Mouse (Mus musculus) neural tube, embryonic 12.5 days (tissue): ENCODE data around the gene Sik3. TPM values are rescaled to one million over a fixed set of nuclear protein-coding genes. Genes with fewer than 3 reads are reported as not detected.
"Not testable (repeated sequence)": the region's sequence is repeated elsewhere in the genome, so short reads cannot be mapped to it uniquely, and the experiment has no call there.

ENCODE experiments used
- ATAC-seq: fragments of 200-750 bp; cut with Nextera tagmentation; 2 replicates; pipeline ENCODE4 v1.8.0; 2017; ENCODE audit warnings: low read depth, mild to moderate bottlenecking, moderate TSS enrichment, moderate library complexity; ENCODE audit not compliant: low FRiP score
- H3K27ac ChIP-seq: fragments of 300-500 bp; sonication (generic); 2 replicates; pipeline ENCODE4 v1.5.1; 2016
- H3K27me3 ChIP-seq: fragments of 300-500 bp; sonication (generic); replicated peaks from 2 replicates; pipeline ENCODE4 v1.6.1; 2016; ENCODE audit warnings: mild to moderate bottlenecking
- H3K36me3 ChIP-seq: fragments of 300-500 bp; sonication (generic); 2 replicates; pipeline ENCODE4 v1.6.1; 2016; ENCODE audit warnings: mild to moderate bottlenecking
- H3K4me1 ChIP-seq: fragments of 300-500 bp; sonication (generic); 2 replicates; pipeline ENCODE4 v1.6.1; 2016
- H3K4me2 ChIP-seq: fragments of 300-500 bp; sonication (generic); replicated peaks from 2 replicates; pipeline ENCODE4 v1.6.1; 2016; ENCODE audit warnings: mild to moderate bottlenecking
- H3K4me3 ChIP-seq: fragments of 300-500 bp; sonication (generic); 2 replicates; pipeline ENCODE4 v1.5.1; 2016
- H3K9ac ChIP-seq: fragments of 300-500 bp; sonication (generic); 2 replicates; pipeline ENCODE4 v1.6.1; 2016; ENCODE audit warnings: mild to moderate bottlenecking
- H3K9me3 ChIP-seq: fragments of 300-500 bp; sonication (generic); 2 replicates; pipeline ENCODE4 v1.6.1; 2016; ENCODE audit warnings: mild to moderate bottlenecking
- WGBS: fragments of 180-500 bp; shearing (Covaris S2); methylation state at CpG from one replicate; pipeline ENCODE4 v1.1.7; 2016; 5-methylcytosine and 5-hydroxymethylcytosine counted together
- polyA plus RNA-seq: library from polyadenylated mRNA; unstranded; fragments of >200 nt; fragmentation: Nextera tagmentation; extraction: Ambion mirVana; gene quantifications from 2 replicates; pipeline ENCODE4 v1.2.1, GENCODE M21; 2016

Sik3 gene
- polyA plus RNA-seq, 1 experiment from 2014 or later: 13.2 TPM

GRCm38 (mm10) chr9:46067691-46068090, 55.1 kb downstream of the Sik3 start:
- no peak overlapping the region for H3K4me2 ChIP-seq
- 65% methylated on average over 7 of the region's 7 CpGs for WGBS
- no peak overlapping the region for H3K9ac ChIP-seq
- no peaks in the 10 kb centered on the region for H3K36me3 ChIP-seq
- ATAC-seq: no peak
- no peak overlapping the region for H3K4me3 ChIP-seq
- H3K4me1 ChIP-seq: peaks cover 14% of the 10 kb centered on the region
- no peaks in the 10 kb centered on the region for H3K27me3 ChIP-seq
- H3K27ac ChIP-seq: no peak overlapping the region
- H3K9me3 ChIP-seq: no peaks in the 10 kb centered on the region

DNA sequence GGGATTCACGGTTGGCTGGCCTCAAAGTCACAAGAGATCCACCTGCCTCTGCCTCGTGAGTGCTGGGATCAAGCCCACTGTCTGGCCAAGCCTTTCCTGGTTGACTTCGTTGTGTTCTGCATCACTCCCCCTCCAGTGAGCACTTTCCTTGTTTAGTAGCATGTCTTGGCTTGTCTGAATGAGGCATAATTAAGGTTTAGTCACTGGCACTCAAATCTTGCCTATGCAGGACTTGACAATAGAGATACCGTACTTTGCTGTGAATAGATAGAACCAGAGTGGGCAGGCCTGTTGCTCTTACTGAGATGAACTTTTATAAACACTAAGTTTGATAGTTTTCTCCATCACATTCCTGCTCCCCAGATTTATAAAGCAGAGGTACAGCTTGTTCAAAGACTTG, 56.4 kb downstream of the Sik3 start:
- Histone ChIP-seq H3K27me3 (no peaks in the 10 kb centered on the region), H3K36me3 (no peaks in the 10 kb centered on the region), H3K4me2 (no peak overlapping the region), H3K27ac (no peak overlapping the region), H3K4me1 (peaks cover 14% of the 10 kb centered on the region), H3K4me3 (no peak overlapping the region), H3K9me3 (no peaks in the 10 kb centered on the region), H3K9ac (no peak overlapping the region)
- WGBS: 79% methylated on average over 4 of the region's 4 CpGs
- no peak for ATAC-seq

- Histone ChIP-seq H3K4me1 (peaks cover 6% of the 10 kb centered on the region), H3K27ac (no peak overlapping the region), H3K9me3 (no peaks in the 10 kb centered on the region), H3K4me2 (no peak overlapping the region), H3K4me3 (no peak overlapping the region), H3K9ac (no peak overlapping the region), H3K36me3 (no peaks in the 10 kb centered on the region), H3K27me3 (no peaks in the 10 kb centered on the region)
- 65% methylated on average over 9 of the region's 9 CpGs for WGBS
- no peak for ATAC-seq
Measured at GRCm38 (mm10) chr9:46072101-46072835, 59.6 kb downstream of the Sik3 start.

GRCm38 (mm10) chr9:46073443-46073842, 60.8 kb downstream of the Sik3 start:
- Histone ChIP-seq H3K4me1 (no peaks in the 10 kb centered on the region), H3K4me3 (no peak overlapping the region), H3K4me2 (no peak overlapping the region), H3K27me3 (no peaks in the 10 kb centered on the region), H3K27ac (no peak overlapping the region), H3K9me3 (no peaks in the 10 kb centered on the region), H3K36me3 (no peaks in the 10 kb centered on the region), H3K9ac (no peak overlapping the region)
- WGBS: 82% methylated on average over 3 of the region's 3 CpGs
- no peak for ATAC-seq

GRCm38 (mm10) chr9:46075578-46075977, 63.0 kb downstream of the Sik3 start:
- Histone ChIP-seq H3K9ac (no peak overlapping the region), H3K27ac (no peak overlapping the region), H3K27me3 (no peaks in the 10 kb centered on the region), H3K4me3 (no peak overlapping the region), H3K36me3 (no peaks in the 10 kb centered on the region), H3K4me1 (no peaks in the 10 kb centered on the region), H3K4me2 (no peak overlapping the region), H3K9me3 (no peaks in the 10 kb centered on the region)
- ATAC-seq: no peak
- WGBS: 79% methylated on average over 2 of the region's 2 CpGs

DNA sequence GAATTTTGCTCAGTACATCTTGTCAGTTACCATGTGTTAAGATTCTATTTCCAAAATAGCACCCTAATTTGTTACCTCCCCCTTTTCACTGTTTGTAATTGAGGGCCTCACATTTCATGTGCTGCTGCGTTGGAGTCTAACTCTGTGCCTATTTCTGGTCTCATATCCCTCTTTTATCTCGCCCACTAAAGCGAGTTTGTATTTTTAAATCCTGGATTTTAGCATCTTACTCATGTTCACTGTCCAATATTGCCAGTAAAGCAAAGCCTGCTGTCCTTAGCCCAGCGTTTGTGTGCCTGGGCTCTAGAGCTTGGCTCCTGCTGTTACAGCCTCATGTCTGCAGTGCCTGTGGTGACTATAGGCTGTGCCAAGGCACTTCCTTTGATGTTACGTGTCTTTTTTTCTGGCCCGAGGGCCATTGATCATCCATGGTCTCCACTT, 69.8 kb downstream of the Sik3 start:
- H3K4me1 ChIP-seq: no peaks in the 10 kb centered on the region; the same call in 1 of the 2 replicates
- no peak for ATAC-seq
- WGBS: 77% methylated on average over 6 of the region's 6 CpGs

DNA sequence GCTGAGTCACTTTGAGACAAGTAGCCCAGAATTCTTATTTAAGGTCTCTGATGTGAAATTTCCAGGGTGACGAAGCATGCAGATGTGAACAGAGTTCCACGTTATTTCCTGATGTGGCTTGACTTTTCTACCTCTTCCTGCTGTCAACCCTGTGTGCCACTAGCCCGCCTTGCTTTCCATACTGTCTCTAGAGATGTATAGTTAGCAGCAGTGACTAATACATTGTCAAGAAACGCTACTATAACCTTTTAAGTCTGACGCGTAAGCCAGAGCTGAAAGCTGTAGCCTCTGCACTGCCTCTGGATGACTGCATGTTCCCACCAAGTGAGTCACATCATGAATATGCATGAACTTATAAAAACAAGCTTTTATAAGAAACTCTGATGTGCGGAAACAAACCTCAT, 70.9 kb downstream of the Sik3 start:
- Histone ChIP-seq H3K4me3 (no peak overlapping the region), H3K9ac (no peak overlapping the region), H3K27ac (no peak overlapping the region), H3K9me3 (no peaks in the 10 kb centered on the region), H3K4me2 (no peak overlapping the region), H3K27me3 (no peaks in the 10 kb centered on the region), H3K4me1 (no peaks in the 10 kb centered on the region; the same call in 1 of the 2 replicates), H3K36me3 (no peaks in the 10 kb centered on the region)
- ATAC-seq: no peak
- 83% methylated on average over 7 of the region's 7 CpGs for WGBS

More for the DNA sequence above, 69.8 kb downstream of the Sik3 start:
- Histone ChIP-seq H3K9me3 (no peaks in the 10 kb centered on the region), H3K4me2 (no peak overlapping the region), H3K27me3 (no peaks in the 10 kb centered on the region), H3K27ac (no peak overlapping the region), H3K9ac (no peak overlapping the region), H3K36me3 (no peaks in the 10 kb centered on the region), H3K4me3 (no peak overlapping the region)

GRCm38 (mm10) chr9:46085898-46086297, 73.3 kb downstream of the Sik3 start:
- no peak overlapping the region for H3K27ac ChIP-seq
- no peak overlapping the region for H3K9ac ChIP-seq
- no peak overlapping the region for H3K4me2 ChIP-seq
- no peaks in the 10 kb centered on the region for H3K36me3 ChIP-seq
- no peak for ATAC-seq
- no peaks in the 10 kb centered on the region for H3K9me3 ChIP-seq
- H3K4me1 ChIP-seq: no peaks in the 10 kb centered on the region; the same call in 1 of the 2 replicates
- 73% methylated on average over 6 of the region's 7 CpGs for WGBS
- H3K27me3 ChIP-seq: no peaks in the 10 kb centered on the region
- H3K4me3 ChIP-seq: no peak overlapping the region

DNA sequence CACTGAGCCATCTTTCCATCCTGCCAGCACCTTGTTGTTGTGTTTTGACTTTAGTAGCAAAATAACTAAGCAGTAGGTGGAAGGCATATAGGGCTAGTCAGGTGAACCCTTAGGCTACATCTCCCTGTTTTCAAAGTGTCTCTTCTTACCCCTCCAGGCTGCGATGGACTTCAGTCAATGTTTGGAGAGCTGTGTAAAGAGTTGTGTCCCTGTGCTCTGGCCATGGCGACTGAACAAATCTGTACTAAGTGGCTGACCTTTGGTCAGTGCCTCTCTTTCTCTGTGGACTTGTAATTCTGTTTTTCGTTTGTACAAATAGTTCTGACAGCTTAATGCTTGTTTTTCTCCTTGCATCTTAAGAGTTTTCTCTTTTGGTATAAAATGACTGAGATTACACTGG, 74.2 kb downstream of the Sik3 start:
- no peak overlapping the region for H3K4me3 ChIP-seq
- no peaks in the 10 kb centered on the region for H3K36me3 ChIP-seq
- H3K4me2 ChIP-seq: no peak overlapping the region
- no peak for ATAC-seq
- no peaks in the 10 kb centered on the region; the same call in 1 of the 2 replicates for H3K4me1 ChIP-seq
- no peaks in the 10 kb centered on the region for H3K9me3 ChIP-seq
- H3K27me3 ChIP-seq: no peaks in the 10 kb centered on the region
- no peak overlapping the region for H3K9ac ChIP-seq
- WGBS: 84% methylated on average over 3 of the region's 3 CpGs
- no peak overlapping the region for H3K27ac ChIP-seq

- Histone ChIP-seq H3K4me2 (no peak overlapping the region), H3K27me3 (no peaks in the 10 kb centered on the region), H3K36me3 (no peaks in the 10 kb centered on the region), H3K9me3 (no peaks in the 10 kb centered on the region), H3K4me1 (no peaks in the 10 kb centered on the region; the same call in 1 of the 2 replicates), H3K27ac (no peak overlapping the region), H3K9ac (no peak overlapping the region), H3K4me3 (no peak overlapping the region)
- WGBS: 83% methylated on average over 5 of the region's 5 CpGs
- ATAC-seq: no peak
Measured at GRCm38 (mm10) chr9:46087461-46087860, 74.8 kb downstream of the Sik3 start.

DNA sequence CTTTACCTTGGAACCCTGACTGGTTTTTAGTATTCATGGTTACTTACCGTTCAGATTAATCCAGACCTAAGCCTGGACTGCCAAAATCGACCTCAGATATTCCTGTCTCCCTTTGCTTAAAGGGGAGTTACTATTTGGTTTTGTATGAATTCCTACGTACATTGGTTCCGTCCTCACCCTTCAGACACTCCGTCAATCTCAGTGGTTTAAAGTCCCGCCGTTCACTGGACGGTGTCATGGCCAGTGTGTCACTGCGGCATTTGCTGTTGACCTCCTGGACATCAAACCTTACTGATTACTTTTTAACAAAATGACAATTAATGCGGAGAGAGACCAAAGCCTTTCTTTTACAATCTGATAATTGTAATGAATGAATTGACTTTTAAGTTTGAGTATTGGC, 76.1 kb downstream of the Sik3 start:
- H3K9ac ChIP-seq: no peak overlapping the region
- no peak overlapping the region for H3K27ac ChIP-seq
- no peaks in the 10 kb centered on the region for H3K4me1 ChIP-seq
- no peak for ATAC-seq
- H3K36me3 ChIP-seq: no peaks in the 10 kb centered on the region
- 88% methylated on average over 10 of the region's 10 CpGs for WGBS
- no peaks in the 10 kb centered on the region for H3K9me3 ChIP-seq
- no peaks in the 10 kb centered on the region for H3K27me3 ChIP-seq
- H3K4me2 ChIP-seq: no peak overlapping the region
- no peak overlapping the region for H3K4me3 ChIP-seq

DNA sequence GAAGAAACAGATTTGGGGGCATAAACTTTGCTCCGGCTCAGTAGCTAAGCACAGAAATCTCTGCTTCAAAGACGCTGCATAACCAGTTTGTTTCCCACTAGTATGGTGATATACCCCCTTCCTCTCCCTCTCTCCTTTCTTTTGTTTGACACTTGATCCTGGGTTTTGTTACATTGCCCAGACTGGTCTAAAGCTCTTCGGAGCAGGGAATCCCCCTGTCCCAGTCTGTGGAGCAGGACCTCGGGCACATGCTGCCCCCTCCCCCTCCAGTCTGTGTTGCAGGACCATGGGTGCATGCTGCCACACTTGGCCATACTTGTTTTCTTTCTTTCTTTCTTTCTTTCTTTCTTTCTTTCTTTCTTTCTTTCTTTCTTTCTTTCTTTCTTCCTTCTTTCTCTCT, 77.4 kb downstream of the Sik3 start:
- no peak overlapping the region for H3K4me3 ChIP-seq
- ATAC-seq: no peak
- H3K9ac ChIP-seq: no peak overlapping the region
- no peaks in the 10 kb centered on the region for H3K9me3 ChIP-seq
- H3K36me3 ChIP-seq: no peaks in the 10 kb centered on the region
- H3K4me1 ChIP-seq: no peaks in the 10 kb centered on the region
- no peak overlapping the region for H3K27ac ChIP-seq
- no peak overlapping the region for H3K4me2 ChIP-seq
- H3K27me3 ChIP-seq: no peaks in the 10 kb centered on the region
- 66% methylated on average over 4 of the region's 4 CpGs for WGBS

- H3K4me1 ChIP-seq, H3K4me2 ChIP-seq, H3K9ac ChIP-seq, H3K27ac ChIP-seq, H3K4me3 ChIP-seq, H3K27me3 ChIP-seq, H3K36me3 ChIP-seq, H3K9me3 ChIP-seq, ATAC-seq: not testable (repeated sequence)
- whole genome bisulfite sequencing: 76% methylated on average over 1 of the region's 1 CpGs
Measured at GRCm38 (mm10) chr9:46091157-46091556, 78.5 kb downstream of the Sik3 start.
